Mouse (Mus musculus) R1 (cell line): ENCODE measurements around the gene Zfhx3.

Experiments
- DNase-seq: peaks from one replicate; pipeline ENCODE4 v3.0.0-alpha.2; 2018; ENCODE audit warnings: low read depth, low spot score

Zfhx3 gene

GRCm38 (mm10) chr8:108017727-108018126, 75.3 kb downstream of the Zfhx3 start:
- no peak for DNase-seq

- no peak for DNase-seq
Measured at GRCm38 (mm10) chr8:108019651-108020050, 77.2 kb downstream of the Zfhx3 start.

GRCm38 (mm10) chr8:108022404-108022803, 80.0 kb downstream of the Zfhx3 start:
- no peak for DNase-seq

- DNase-seq = no peak
Measured at GRCm38 (mm10) chr8:108024331-108024730, 81.9 kb downstream of the Zfhx3 start.

GRCm38 (mm10) chr8:108025249-108025648, 82.8 kb downstream of the Zfhx3 start:
- peak; percentile 56 for DNase-seq

- no peak for DNase-seq
Measured at GRCm38 (mm10) chr8:108026557-108027440, 84.4 kb downstream of the Zfhx3 start.

- no peak for DNase-seq
Measured at GRCm38 (mm10) chr8:108027561-108028025, 85.1 kb downstream of the Zfhx3 start.

GRCm38 (mm10) chr8:108028440-108028839, 86.0 kb downstream of the Zfhx3 start:
- DNase-seq = no peak

- DNase-seq = no peak
Measured at GRCm38 (mm10) chr8:108031159-108031558, 88.7 kb downstream of the Zfhx3 start.

- no peak for DNase-seq
Measured at GRCm38 (mm10) chr8:108034070-108034469, 91.6 kb downstream of the Zfhx3 start.

- DNase-seq = no peak
Measured at GRCm38 (mm10) chr8:108034726-108035125, 92.3 kb downstream of the Zfhx3 start.

GRCm38 (mm10) chr8:108043618-108044017, 101.2 kb downstream of the Zfhx3 start:
- DNase-seq = no peak

GRCm38 (mm10) chr8:108044185-108044584, 101.7 kb downstream of the Zfhx3 start:
- no peak for DNase-seq

GRCm38 (mm10) chr8:108056241-108056640, 113.8 kb downstream of the Zfhx3 start:
- no peak for DNase-seq

GRCm38 (mm10) chr8:108061972-108062371, 119.5 kb downstream of the Zfhx3 start:
- no peak for DNase-seq

- DNase-seq = no peak
Measured at GRCm38 (mm10) chr8:108067111-108067510, 124.7 kb downstream of the Zfhx3 start.

GRCm38 (mm10) chr8:108068195-108068594, 125.8 kb downstream of the Zfhx3 start:
- no peak for DNase-seq

- DNase-seq = peak; percentile 19
Measured at GRCm38 (mm10) chr8:108070438-108070837, 128.0 kb downstream of the Zfhx3 start.

- DNase-seq = no peak
Measured at GRCm38 (mm10) chr8:108072126-108072746, 129.8 kb downstream of the Zfhx3 start.

GRCm38 (mm10) chr8:108072853-108073252, 130.4 kb downstream of the Zfhx3 start:
- DNase-seq = no peak

GRCm38 (mm10) chr8:108075176-108075575, 132.7 kb downstream of the Zfhx3 start:
- DNase-seq = no peak

GRCm38 (mm10) chr8:108078726-108079125, 136.3 kb downstream of the Zfhx3 start:
- no peak for DNase-seq

GRCm38 (mm10) chr8:108086913-108087312, 144.5 kb downstream of the Zfhx3 start:
- DNase-seq = peak; percentile 4
